Mouse (Mus musculus) heart, postnatal 0 days (tissue): ENCODE data around the gene Prelp. TPM values are rescaled to one million over a fixed set of nuclear protein-coding genes. Genes with fewer than 3 reads are reported as not detected.

Experiments used
- ATAC-seq: fragments of 200-750 bp; cut with Nextera tagmentation; 2 replicates; pipeline ENCODE4 v1.8.0; 2017; ENCODE audit warnings: low read depth, moderate number of reproducible peaks, moderate library complexity; ENCODE audit not compliant: insufficient read depth
- DNase-seq: peaks from one replicate; pipeline ENCODE4 v3.0.0-alpha.2; 2016; ENCODE audit warnings: low spot score
- H3K27ac ChIP-seq: fragments of 300-500 bp; sonication (generic); 2 replicates; pipeline ENCODE4 v1.5.1; 2014; ENCODE audit warnings: low read depth, mild to moderate bottlenecking
- H3K27me3 ChIP-seq: fragments of 300-500 bp; sonication (generic); 2 replicates; pipeline ENCODE4 v1.6.1; 2014; ENCODE audit warnings: low read length, mixed read lengths; ENCODE audit not compliant: control insufficient read depth, insufficient read depth
- H3K36me3 ChIP-seq: fragments of 300-500 bp; sonication (generic); replicated peaks from 2 replicates; pipeline ENCODE4 v1.6.1; 2014; ENCODE audit warnings: low read length, mixed read lengths; ENCODE audit not compliant: control insufficient read depth, insufficient read depth
- H3K4me1 ChIP-seq: fragments of 300-500 bp; sonication (generic); 2 replicates; pipeline ENCODE4 v1.6.1; 2014; ENCODE audit warnings: antibody characterized with exemption; ENCODE audit not compliant: control insufficient read depth, insufficient read depth
- H3K4me2 ChIP-seq: fragments of 300-500 bp; sonication (generic); 2 replicates; pipeline ENCODE4 v1.6.1; 2014; ENCODE audit warnings: low read depth, mild to moderate bottlenecking, low read length, moderate library complexity
- H3K4me3 ChIP-seq: fragments of 300-500 bp; sonication (generic); 2 replicates; pipeline ENCODE4 v1.5.1; 2014; ENCODE audit warnings: low read depth, low read length
- H3K9ac ChIP-seq: fragments of 300-500 bp; sonication (generic); replicated peaks from 2 replicates; pipeline ENCODE4 v1.6.1; 2014; ENCODE audit warnings: low read depth, low read length, mixed read lengths
- H3K9me3 ChIP-seq: fragments of 300-500 bp; sonication (generic); replicated peaks from 2 replicates; pipeline ENCODE4 v1.6.1; 2016; ENCODE audit warnings: low read length; ENCODE audit not compliant: control insufficient read depth
- CTCF ChIP-seq: IDR thresholded peaks from 2 replicates; pipeline ENCODE4 v1.5.1; 2016; ENCODE audit warnings: antibody characterized with exemption, control low read depth, low read depth
- EP300 ChIP-seq: IDR thresholded peaks from 2 replicates; pipeline ENCODE4 v1.6.1; 2016; ENCODE audit warnings: antibody characterized with exemption, low read depth
- WGBS: fragments of 180-500 bp; shearing (Covaris S2); extraction: QIAGEN DNeasy Blood & Tissue Kit; methylation state at CpG from one replicate; pipeline ENCODE4 v1.1.7; 2014; 5-methylcytosine and 5-hydroxymethylcytosine counted together
- polyA plus RNA-seq: library from polyadenylated mRNA; unstranded; fragments of >200 nt; fragmentation: Nextera tagmentation; extraction: Ambion mirVana; gene quantifications from 2 replicates; pipeline ENCODE4 v1.2.1, GENCODE M21; 2015
- total RNA-seq: library from RNA; depleted of rRNA; stranded (reverse); fragments of >200 nt; gene quantifications from 2 replicates; pipeline ENCODE4 v1.2.3, GENCODE M21; 2014; ENCODE audit warnings: low replicate concordance

Gene Prelp
- total and polyA plus RNA-seq, 2 experiments from 2014 or later = 5.4 to 6.5 TPM

DNA sequence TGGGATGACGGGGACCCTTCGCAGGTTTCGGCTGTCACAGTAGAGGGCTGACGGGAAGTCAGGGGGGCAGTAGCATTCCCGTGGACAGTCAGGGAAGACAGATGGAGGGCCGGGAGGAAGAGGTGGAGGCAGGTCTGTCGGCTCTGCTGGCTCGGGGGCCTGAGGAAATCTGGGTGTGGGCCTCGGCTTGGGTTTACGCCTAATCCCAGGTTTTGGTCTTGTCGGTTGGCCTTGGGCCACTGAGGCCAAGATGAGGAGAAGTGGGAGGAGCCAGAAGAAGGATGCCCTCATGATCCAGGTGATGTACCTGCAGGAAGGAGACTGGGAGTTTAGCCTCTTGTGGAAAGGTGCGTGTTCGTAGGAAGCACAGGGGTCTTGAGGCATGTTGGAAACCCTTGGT, 6.1 kb downstream of the Prelp start:
- DNase-seq = no peak
- no peaks in the 10 kb centered on the region for H3K36me3 ChIP-seq
- H3K9ac ChIP-seq = no peak overlapping the region
- ATAC-seq = no peak
- WGBS = 84% methylated on average over 13 of the region's 13 CpGs
- H3K4me3 ChIP-seq = no peak overlapping the region
- no peaks in the 10 kb centered on the region for H3K27me3 ChIP-seq
- no peak overlapping the region for H3K27ac ChIP-seq
- peaks cover 23% of the 10 kb centered on the region for H3K4me1 ChIP-seq
- no peak overlapping the region for H3K4me2 ChIP-seq
- H3K9me3 ChIP-seq = no peaks in the 10 kb centered on the region
- TF ChIP-seq EP300 = no peak
- no peak for TF ChIP-seq CTCF

DNA sequence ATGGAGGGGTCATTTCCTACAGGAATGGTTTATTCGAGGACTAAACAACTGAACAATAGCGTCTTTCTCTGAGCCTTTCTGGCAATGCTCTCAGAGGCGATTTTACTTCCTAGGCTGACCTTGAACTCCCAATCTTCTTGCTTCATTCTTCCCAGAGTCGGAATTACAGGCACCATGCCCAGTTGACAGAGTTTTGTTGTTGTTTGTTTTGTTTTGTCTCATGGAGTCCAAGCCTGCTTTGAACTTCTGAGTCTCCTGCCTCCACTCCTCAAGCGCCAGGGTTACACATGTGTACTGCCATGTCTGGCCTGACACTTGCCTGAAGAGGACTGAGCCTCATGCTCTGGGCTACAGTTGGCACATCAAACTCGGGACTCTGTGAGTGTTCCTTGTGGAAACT, 8.2 kb downstream of the Prelp start:
- peaks cover 34% of the 10 kb centered on the region for H3K4me1 ChIP-seq
- no peaks in the 10 kb centered on the region for H3K36me3 ChIP-seq
- 64% methylated on average over 6 of the region's 6 CpGs for WGBS
- no peak for DNase-seq
- no peak overlapping the region for H3K4me2 ChIP-seq
- no peaks in the 10 kb centered on the region for H3K9me3 ChIP-seq
- no peak for ATAC-seq
- TF ChIP-seq EP300 (no peak), CTCF (no peak)
- no peak overlapping the region for H3K4me3 ChIP-seq
- H3K27me3 ChIP-seq = 0 out of 2 replicates have a peak, but pooled peaks cover 1% of the 10 kb centered on the region
- H3K9ac ChIP-seq = no peak overlapping the region
- H3K27ac ChIP-seq = no peak overlapping the region

DNA sequence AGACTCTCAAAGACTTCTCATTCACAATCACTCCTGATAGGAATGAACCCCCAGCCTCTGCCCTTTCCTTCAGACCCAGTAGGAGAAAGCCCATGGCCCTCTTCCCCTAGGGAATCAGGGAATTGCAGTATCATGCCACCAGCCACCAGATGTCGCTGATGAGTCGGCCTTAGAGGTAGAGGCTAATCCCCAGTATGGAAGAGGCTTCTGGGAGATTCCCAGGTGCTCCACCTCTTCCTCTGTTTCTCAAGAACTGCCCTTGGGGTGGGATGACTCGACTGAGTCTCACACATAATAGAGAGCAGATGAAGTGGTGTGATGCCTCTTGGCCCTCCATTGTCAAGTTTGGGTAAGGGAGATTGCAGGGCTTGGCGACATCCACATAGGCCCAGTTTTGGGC, 9.8 kb downstream of the Prelp start:
- no peak overlapping the region for H3K9ac ChIP-seq
- no peak for TF ChIP-seq EP300
- TF ChIP-seq CTCF = peak; percentile 97
- peak; percentile 68 for DNase-seq
- H3K9me3 ChIP-seq = no peaks in the 10 kb centered on the region
- H3K27ac ChIP-seq = no peak overlapping the region
- H3K27me3 ChIP-seq = 0 out of 2 replicates have a peak, but pooled peaks cover 7% of the 10 kb centered on the region
- no peak overlapping the region for H3K4me3 ChIP-seq
- H3K4me1 ChIP-seq = peaks cover 28% of the 10 kb centered on the region
- H3K4me2 ChIP-seq = no peak overlapping the region
- ATAC-seq = no peak
- H3K36me3 ChIP-seq = no peaks in the 10 kb centered on the region
- WGBS = 26% methylated on average over 4 of the region's 4 CpGs

DNA sequence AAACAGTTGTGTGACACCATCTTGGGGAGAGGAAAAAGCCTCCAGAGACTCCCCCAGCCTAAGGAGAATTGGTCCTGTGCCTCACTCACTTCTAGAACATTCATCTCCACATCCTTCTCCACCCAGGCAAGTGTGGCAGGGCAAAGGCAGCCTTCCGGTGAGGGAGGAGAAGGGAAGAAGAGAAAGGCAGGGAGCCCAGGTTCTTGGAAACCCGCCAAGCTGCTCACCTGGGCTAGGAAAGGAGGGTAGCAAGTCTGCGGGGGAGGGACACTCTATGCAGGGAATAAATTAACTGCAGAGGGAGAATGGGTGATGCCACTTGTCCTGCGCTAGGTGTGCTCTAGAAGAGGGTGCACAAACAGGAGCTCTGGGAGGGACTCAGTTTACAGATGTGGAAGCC, 10.2 kb downstream of the Prelp start:
- no peak overlapping the region for H3K4me2 ChIP-seq
- 64% methylated on average over 4 of the region's 4 CpGs for WGBS
- H3K27me3 ChIP-seq = 0 out of 2 replicates have a peak, but pooled peaks cover 7% of the 10 kb centered on the region
- H3K4me3 ChIP-seq = no peak overlapping the region
- H3K9ac ChIP-seq = no peak overlapping the region
- DNase-seq = no peak
- TF ChIP-seq EP300 (no peak), CTCF (no peak)
- H3K4me1 ChIP-seq = peaks cover 23% of the 10 kb centered on the region
- no peaks in the 10 kb centered on the region for H3K36me3 ChIP-seq
- H3K27ac ChIP-seq = no peak overlapping the region
- H3K9me3 ChIP-seq = no peaks in the 10 kb centered on the region
- no peak for ATAC-seq

DNA sequence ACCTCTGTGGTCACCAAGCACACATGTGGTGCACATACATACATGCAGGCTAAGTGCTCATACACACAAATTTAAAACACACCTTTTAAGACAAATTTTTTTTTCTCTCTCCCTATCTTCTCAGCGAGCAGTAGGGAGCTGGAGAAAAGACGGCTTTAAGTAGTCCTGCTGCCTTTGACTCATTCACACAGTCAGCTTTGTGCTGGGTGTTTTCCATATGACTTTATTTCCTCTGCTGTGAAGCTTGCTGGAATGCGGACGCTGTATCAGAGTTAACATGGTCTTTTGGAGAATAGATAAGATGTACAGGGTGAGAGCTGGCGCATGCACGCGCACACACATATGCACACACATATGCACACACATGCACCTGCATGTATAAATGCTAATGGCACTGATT, 11.1 kb downstream of the Prelp start:
- Histone ChIP-seq H3K27ac (no peak overlapping the region), H3K27me3 (0 out of 2 replicates have a peak, but pooled peaks cover 7% of the 10 kb centered on the region), H3K4me1 (peaks cover 16% of the 10 kb centered on the region), H3K9me3 (no peaks in the 10 kb centered on the region), H3K36me3 (no peaks in the 10 kb centered on the region), H3K4me2 (no peak overlapping the region), H3K4me3 (no peak overlapping the region), H3K9ac (no peak overlapping the region)
- ATAC-seq (no peak), DNase-seq (no peak)
- WGBS = 64% methylated on average over 7 of the region's 7 CpGs
- TF ChIP-seq EP300 (no peak), CTCF (no peak)
